ENCODE assay signal across 24 mouse cellular contexts in the genomic region with DNA sequence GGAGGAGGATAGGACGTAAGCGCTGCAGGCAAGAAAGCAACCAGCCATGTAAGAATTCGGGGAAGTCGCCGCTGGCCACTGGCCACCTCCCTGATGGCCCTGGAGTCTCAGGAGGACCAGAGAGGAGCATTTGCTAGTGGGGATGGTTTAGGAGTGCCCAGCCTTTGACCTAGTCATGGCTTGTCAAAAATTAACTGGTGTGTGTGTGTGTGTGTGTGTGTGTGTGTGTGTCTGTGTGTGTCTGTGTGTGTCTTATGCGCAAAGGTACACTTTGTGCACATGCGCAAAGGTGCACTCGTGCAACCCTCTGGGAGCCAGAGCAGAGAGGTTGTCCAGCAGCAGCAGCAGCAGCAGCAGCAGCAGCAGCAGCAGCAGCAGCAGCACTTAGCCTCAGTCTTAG. TPM values are rescaled to one million over a fixed set of nuclear protein-coding genes. Genes with fewer than 3 reads are reported as not detected.
"Had no signal": no experiment of that assay in that cellular context is flagged by ENCODE, and none has a peak within 500 bp of the region (broad histone marks: within the 10 kb centered on the region; RNA-seq: fewer than 3 reads in every experiment).

No protein-coding gene starts in this region.

- DNase-seq: layer of hippocampus, adult 9-11 months; liver, embryonic 13.5 days; lung, adult 18-20 months; lung, postnatal 10 days; lung, postnatal 36 days; retina, postnatal 1 day; right cerebral cortex, postnatal 25 days; spleen, adult 18-20 months; thymus, postnatal 25 days had no signal

- H3K9me3 ChIP-seq: hindbrain, embryonic 15.5 days; limb, embryonic 10.5 days; limb, embryonic 13.5 days; liver, embryonic 13.5 days; lung, embryonic 15.5 days; midbrain, embryonic 10.5 days; midbrain, embryonic 13.5 days; neural tube, embryonic 13.5 days; stomach, embryonic 15.5 days had no signal

- H3K4me2 ChIP-seq: hindbrain, embryonic 15.5 days; limb, embryonic 13.5 days; liver, embryonic 13.5 days; lung, embryonic 15.5 days; midbrain, embryonic 13.5 days; neural tube, embryonic 13.5 days; stomach, embryonic 15.5 days had no signal

- ATAC-seq: intestine, postnatal 0 days; midbrain, embryonic 13.5 days; midbrain, embryonic 16.5 days had no signal

- H3K27me3 ChIP-seq: hindbrain, embryonic 15.5 days; limb, embryonic 13.5 days; liver, embryonic 13.5 days; lung, embryonic 15.5 days; midbrain, embryonic 13.5 days; neural tube, embryonic 13.5 days; stomach, embryonic 15.5 days had no signal

- H3K27ac ChIP-seq: hindbrain, embryonic 15.5 days; layer of hippocampus, adult 2 months; limb, embryonic 10.5 days; limb, embryonic 13.5 days; liver, embryonic 13.5 days; lung, embryonic 15.5 days; midbrain, embryonic 10.5 days; midbrain, embryonic 13.5 days; neural tube, embryonic 13.5 days; stomach, embryonic 15.5 days had no signal

- H3K36me3 ChIP-seq: hindbrain, embryonic 15.5 days; limb, embryonic 10.5 days; limb, embryonic 13.5 days; liver, embryonic 13.5 days; lung, embryonic 15.5 days; midbrain, embryonic 10.5 days; midbrain, embryonic 13.5 days; neural tube, embryonic 13.5 days; stomach, embryonic 15.5 days had no signal

- H3K9ac ChIP-seq: hindbrain, embryonic 15.5 days; limb, embryonic 13.5 days; liver, embryonic 13.5 days; lung, embryonic 15.5 days; midbrain, embryonic 13.5 days; neural tube, embryonic 13.5 days; stomach, embryonic 15.5 days had no signal

- H3K4me3 ChIP-seq: hindbrain, embryonic 15.5 days; layer of hippocampus, adult 2 months; limb, embryonic 10.5 days; limb, embryonic 13.5 days; liver, embryonic 13.5 days; lung, embryonic 15.5 days; megakaryocyte, embryonic 14.5 days; midbrain, embryonic 10.5 days; midbrain, embryonic 13.5 days; myocyte; neural tube, embryonic 13.5 days; stomach, embryonic 15.5 days had no signal

- H3K4me1 ChIP-seq: hindbrain, embryonic 15.5 days; limb, embryonic 10.5 days; limb, embryonic 13.5 days; liver, embryonic 13.5 days; lung, embryonic 15.5 days; megakaryocyte, embryonic 14.5 days; midbrain, embryonic 13.5 days; neural tube, embryonic 13.5 days; stomach, embryonic 15.5 days had no signal

RNA-seq across cellular contexts. Expression of a gene that starts 29.0 kb away (rescaled TPM):
- polyA plus RNA-seq: hindbrain, embryonic 15.5 days; intestine, postnatal 0 days; large intestine, adult 2 months; limb, embryonic 10.5 days; liver, embryonic 13.5 days; lung, embryonic 15.5 days; midbrain, embryonic 10.5 days; midbrain, embryonic 13.5 days; midbrain, embryonic 16.5 days; neural tube, embryonic 13.5 days; stomach, embryonic 15.5 days; thymus, postnatal 0 days had no signal
